Mouse (Mus musculus) heart, embryonic 16.5 days (tissue): Measurements from ENCODE around the gene Helz2. TPM values are rescaled to one million over a fixed set of nuclear protein-coding genes. Genes with fewer than 3 reads are reported as not detected.
"Not testable (repeated sequence)": the region's sequence is repeated elsewhere in the genome, so short reads cannot be mapped to it uniquely, and the experiment has no call there.

Source experiments
- ATAC-seq: fragments of 200-750 bp; cut with Nextera tagmentation; replicated peaks from 2 replicates; pipeline ENCODE4 v1.8.0; 2017; ENCODE audit warnings: moderate number of reproducible peaks; ENCODE audit not compliant: insufficient read depth, low FRiP score; ENCODE audit errors: extremely low read depth
- H3K27ac ChIP-seq: fragments of 300-500 bp; sonication (generic); 2 replicates; pipeline ENCODE4 v1.5.1; 2014; ENCODE audit warnings: mild to moderate bottlenecking, low read length, control low read depth, moderate library complexity
- H3K27me3 ChIP-seq: fragments of 300-500 bp; sonication (generic); 2 replicates; pipeline ENCODE4 v1.6.1; 2014; ENCODE audit warnings: low read length, mixed read lengths; ENCODE audit not compliant: control insufficient read depth, insufficient read depth
- H3K36me3 ChIP-seq: fragments of 300-500 bp; sonication (generic); 2 replicates; pipeline ENCODE4 v1.6.1; 2014; ENCODE audit not compliant: control insufficient read depth, insufficient read depth
- H3K4me1 ChIP-seq: fragments of 300-500 bp; sonication (generic); 2 replicates; pipeline ENCODE4 v1.6.1; 2014; ENCODE audit warnings: low read length, mixed read lengths; ENCODE audit not compliant: control insufficient read depth, insufficient read depth
- H3K4me2 ChIP-seq: fragments of 300-500 bp; sonication (generic); 2 replicates; pipeline ENCODE4 v1.6.1; 2014; ENCODE audit warnings: low read depth, mild to moderate bottlenecking, control low read depth, low read length
- H3K4me3 ChIP-seq: fragments of 300-500 bp; sonication (generic); 2 replicates; pipeline ENCODE4 v1.5.1; 2014; ENCODE audit warnings: mild to moderate bottlenecking, control low read depth, low read length
- H3K9ac ChIP-seq: fragments of 300-500 bp; sonication (generic); 2 replicates; pipeline ENCODE4 v1.6.1; 2014; ENCODE audit warnings: low read length, control low read depth
- H3K9me3 ChIP-seq: fragments of 300-500 bp; sonication (generic); replicated peaks from 2 replicates; pipeline ENCODE4 v1.6.1; 2016; ENCODE audit warnings: low read length; ENCODE audit not compliant: control insufficient read depth
- WGBS: fragments of 180-500 bp; shearing (Covaris S2); extraction: QIAGEN DNeasy Blood & Tissue Kit; methylation state at CpG from one replicate; pipeline ENCODE4 v1.1.7; 2014; 5-methylcytosine and 5-hydroxymethylcytosine counted together
- polyA plus RNA-seq: library from polyadenylated mRNA; unstranded; fragments of >200 nt; fragmentation: Nextera tagmentation; extraction: Ambion mirVana; gene quantifications from 2 replicates; pipeline ENCODE4 v1.2.1, GENCODE M21; 2015

Gene Helz2
- polyA plus RNA-seq = 1.2 and 1.5 TPM in 2 replicates

- 2% methylated on average over 16 of the region's 16 CpGs for WGBS
These were observed at the start of gene Helz2 for GRCm38 (mm10) chr2:181241602-181242313. Helz2 (minus strand) TSS chr2:181242027.

DNA sequence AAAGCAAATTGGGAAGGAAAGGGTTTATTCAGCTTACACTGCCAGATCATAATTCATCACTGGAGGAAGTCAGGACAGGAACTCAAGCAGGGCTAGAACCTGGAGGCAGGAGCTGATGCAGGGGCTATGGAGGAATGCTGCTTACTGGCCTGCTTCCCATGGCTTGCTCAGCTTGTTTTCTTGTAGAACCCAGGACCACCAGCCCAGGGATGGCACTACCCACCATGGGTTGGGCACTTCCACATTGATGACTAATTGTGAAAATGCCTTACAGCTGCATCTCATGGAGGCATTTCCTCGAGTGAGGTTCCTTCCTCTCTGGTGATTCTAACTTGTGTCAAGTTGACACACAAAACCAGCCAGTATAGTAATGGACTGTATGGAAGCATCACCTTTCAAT is 49.1 kb upstream of the Helz2 start:
- 67% methylated on average over 1 of the region's 1 CpGs for WGBS
- H3K27me3 ChIP-seq = no peaks in the 10 kb centered on the region
- H3K36me3 ChIP-seq = peaks cover 3% of the 10 kb centered on the region; the same call in 1 of the 2 replicates
- H3K9ac ChIP-seq = no peak overlapping the region
- H3K4me1 ChIP-seq = peaks cover 13% of the 10 kb centered on the region
- no peak overlapping the region for H3K4me3 ChIP-seq
- H3K27ac ChIP-seq = no peak overlapping the region
- no peak for ATAC-seq
- no peaks in the 10 kb centered on the region for H3K9me3 ChIP-seq
- no peak overlapping the region for H3K4me2 ChIP-seq

More at GRCm38 (mm10) chr2:181241602-181242313, at the start of gene Helz2:
- no peaks in the 10 kb centered on the region for H3K9me3 ChIP-seq
- peak within 1 kb of the TSS; percentile 56 for H3K4me3 ChIP-seq
- no peak within 1 kb of the TSS for H3K27ac ChIP-seq
- H3K4me1 ChIP-seq = peaks cover 5% of the 10 kb centered on the region
- peak within 1 kb of the TSS; percentile 72 for H3K9ac ChIP-seq
- peak; percentile 77 for ATAC-seq
- H3K27me3 ChIP-seq = no peaks in the 10 kb centered on the region
- H3K4me2 ChIP-seq = peak within 1 kb of the TSS; percentile 67
- H3K36me3 ChIP-seq = no peaks in the 10 kb centered on the region

- peaks cover 13% of the 10 kb centered on the region for H3K4me1 ChIP-seq
- H3K9ac ChIP-seq = peak overlapping the region; percentile 73
- ATAC-seq = no peak
- H3K27me3 ChIP-seq = no peaks in the 10 kb centered on the region
- 0 out of 2 replicates have a peak, but pooled peaks cover 2% of the 10 kb centered on the region for H3K36me3 ChIP-seq
- no peaks in the 10 kb centered on the region for H3K9me3 ChIP-seq
- peak overlapping the region; percentile 84 for H3K4me3 ChIP-seq
- no peak overlapping the region for H3K27ac ChIP-seq
- H3K4me2 ChIP-seq = peak overlapping the region; percentile 66
- 76% methylated on average over 3 of the region's 3 CpGs for whole genome bisulfite sequencing
These were observed 46.9 kb upstream of the Helz2 start for GRCm38 (mm10) chr2:181288691-181289090.

DNA sequence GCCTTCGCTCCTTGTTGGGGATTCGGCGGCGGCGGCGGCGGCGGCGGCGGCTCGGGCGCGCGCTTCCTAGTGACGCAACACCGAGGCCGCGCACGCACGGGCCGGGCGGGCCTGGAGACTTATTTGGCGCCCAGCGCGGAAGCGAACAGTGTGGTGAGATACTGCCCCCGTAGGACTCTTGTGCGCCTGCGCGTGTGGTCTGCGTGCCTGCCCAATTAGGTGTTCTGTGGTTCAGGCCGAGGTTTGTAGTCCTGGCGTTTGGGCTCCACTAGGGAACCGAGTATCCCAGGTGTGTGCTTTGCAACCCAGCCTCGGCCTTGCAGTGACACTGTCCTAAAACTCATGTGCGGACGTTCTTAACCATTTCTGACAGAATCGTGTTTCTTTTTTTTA is 46.1 kb upstream of the Helz2 start, which contains the start of gene Gmeb2:
Gene Gmeb2 (minus strand): TSS at position 78 of the 393 bp plus-strand sequence.
- H3K4me3 ChIP-seq = peak within 1 kb of the TSS; percentile 84
- ATAC-seq = peak; percentile 98
- whole genome bisulfite sequencing = under 1% methylated on average over 24 of the region's 38 CpGs
- not testable (repeated sequence) for H3K36me3 ChIP-seq, H3K9me3 ChIP-seq, H3K27me3 ChIP-seq
- H3K9ac ChIP-seq = peak within 1 kb of the TSS; percentile 95
- peaks cover 13% of the 10 kb centered on the region for H3K4me1 ChIP-seq
- peak within 1 kb of the TSS; percentile 66 for H3K4me2 ChIP-seq
- peak within 1 kb of the TSS; percentile 97 for H3K27ac ChIP-seq

GRCm38 (mm10) chr2:181287338-181287957 is 45.6 kb upstream of the Helz2 start:
- H3K4me3 ChIP-seq = peak overlapping the region; percentile 84
- H3K27ac ChIP-seq = peak overlapping the region; percentile 97
- H3K36me3 ChIP-seq = 0 out of 2 replicates have a peak, but pooled peaks cover 2% of the 10 kb centered on the region
- no peaks in the 10 kb centered on the region for H3K9me3 ChIP-seq
- H3K9ac ChIP-seq = peak overlapping the region; percentile 95
- peak; percentile 86 for ATAC-seq
- no peaks in the 10 kb centered on the region for H3K27me3 ChIP-seq
- peak overlapping the region; percentile 62 for H3K4me2 ChIP-seq
- peaks cover 13% of the 10 kb centered on the region for H3K4me1 ChIP-seq
- 1% methylated on average over 27 of the region's 71 CpGs for WGBS

GRCm38 (mm10) chr2:181286629-181287337 is 45.0 kb upstream of the Helz2 start:
- peak overlapping the region; percentile 84 for H3K4me3 ChIP-seq
- WGBS = 47% methylated on average over 6 of the region's 6 CpGs

GRCm38 (mm10) chr2:181279968-181280367 is 38.1 kb upstream of the Helz2 start:
- no peak overlapping the region for H3K27ac ChIP-seq
- no peaks in the 10 kb centered on the region for H3K9me3 ChIP-seq
- 59% methylated on average over 1 of the region's 1 CpGs for WGBS
- H3K27me3 ChIP-seq = no peaks in the 10 kb centered on the region
- no peak for ATAC-seq
- H3K4me2 ChIP-seq = no peak overlapping the region
- no peak overlapping the region for H3K4me3 ChIP-seq
- H3K36me3 ChIP-seq = peaks cover 7% of the 10 kb centered on the region
- no peaks in the 10 kb centered on the region for H3K4me1 ChIP-seq
- H3K9ac ChIP-seq = no peak overlapping the region

More at GRCm38 (mm10) chr2:181286629-181287337, 45.0 kb upstream of the Helz2 start:
- peak overlapping the region; percentile 62 for H3K4me2 ChIP-seq
- peak overlapping the region; percentile 95 for H3K9ac ChIP-seq
- no peaks in the 10 kb centered on the region for H3K9me3 ChIP-seq
- no peak for ATAC-seq
- peak overlapping the region; percentile 97 for H3K27ac ChIP-seq
- peaks cover 13% of the 10 kb centered on the region for H3K4me1 ChIP-seq
- no peaks in the 10 kb centered on the region for H3K27me3 ChIP-seq
- 0 out of 2 replicates have a peak, but pooled peaks cover 2% of the 10 kb centered on the region for H3K36me3 ChIP-seq

- Histone ChIP-seq H3K4me3 (no peak overlapping the region), H3K4me2 (no peak overlapping the region), H3K27me3 (no peaks in the 10 kb centered on the region), H3K27ac (no peak overlapping the region), H3K9ac (no peak overlapping the region), H3K9me3 (no peaks in the 10 kb centered on the region), H3K36me3 (peaks cover 9% of the 10 kb centered on the region), H3K4me1 (no peaks in the 10 kb centered on the region)
- no peak for ATAC-seq
- 72% methylated on average over 3 of the region's 3 CpGs for WGBS
These were observed 36.0 kb upstream of the Helz2 start for GRCm38 (mm10) chr2:181277866-181278265.
